Mouse (Mus musculus) intestine, embryonic 16.5 days (tissue): ENCODE results near the gene Filip1l. TPM values are rescaled to one million over a fixed set of nuclear protein-coding genes. Genes with fewer than 3 reads are reported as not detected.
A peak's percentile ranks its signal among the peaks of the same experiment; 100 is the strongest.

ENCODE experiments used
- ATAC-seq: fragments of 200-750 bp; cut with Nextera tagmentation; 2 replicates; pipeline ENCODE4 v1.8.0; 2017; ENCODE audit warnings: moderate TSS enrichment, moderate library complexity
- H3K27ac ChIP-seq: fragments of 300-500 bp; sonication (generic); 2 replicates; pipeline ENCODE4 v1.5.1; 2014; ENCODE audit warnings: mild to moderate bottlenecking, low read length
- H3K27me3 ChIP-seq: fragments of 300-500 bp; sonication (generic); replicated peaks from 2 replicates; pipeline ENCODE4 v1.6.1; 2014; ENCODE audit warnings: low read length, control low read depth, mixed read lengths; ENCODE audit not compliant: control insufficient read depth, insufficient read depth
- H3K36me3 ChIP-seq: fragments of 300-500 bp; sonication (generic); 2 replicates; pipeline ENCODE4 v1.6.1; 2014; ENCODE audit warnings: low read length, control low read depth; ENCODE audit not compliant: control insufficient read depth, insufficient read depth
- H3K4me1 ChIP-seq: fragments of 300-500 bp; sonication (generic); 2 replicates; pipeline ENCODE4 v1.6.1; 2014; ENCODE audit warnings: low read length, control low read depth, mixed read lengths; ENCODE audit not compliant: control insufficient read depth, insufficient read depth
- H3K4me2 ChIP-seq: fragments of 300-500 bp; sonication (generic); 2 replicates; pipeline ENCODE4 v1.6.1; 2014; ENCODE audit warnings: low read depth, low read length, control low read depth
- H3K4me3 ChIP-seq: fragments of 300-500 bp; sonication (generic); 2 replicates; pipeline ENCODE4 v1.5.1; 2014; ENCODE audit warnings: mild to moderate bottlenecking, low read length
- H3K9ac ChIP-seq: fragments of 300-500 bp; sonication (generic); 2 replicates; pipeline ENCODE4 v1.6.1; 2014; ENCODE audit warnings: low read depth, low read length
- H3K9me3 ChIP-seq: fragments of 300-500 bp; sonication (generic); 2 replicates; pipeline ENCODE4 v1.6.1; 2016; ENCODE audit warnings: low read length, control low read depth; ENCODE audit not compliant: control insufficient read depth
- WGBS: fragments of 180-500 bp; shearing (Covaris S2); extraction: QIAGEN DNeasy Blood & Tissue Kit; methylation state at CpG from one replicate; pipeline ENCODE4 v1.1.7; 2014; 5-methylcytosine and 5-hydroxymethylcytosine counted together
- polyA plus RNA-seq: library from polyadenylated mRNA; unstranded; fragments of >200 nt; fragmentation: Nextera tagmentation; extraction: Ambion mirVana; gene quantifications from 2 replicates; pipeline ENCODE4 v1.2.1, GENCODE M21; 2015

Filip1l gene
- polyA plus RNA-seq, 1 experiment from 2014 or later: 30.4 TPM

- Histone ChIP-seq H3K36me3 (no peaks in the 10 kb centered on the region), H3K4me1 (peaks cover 19% of the 10 kb centered on the region), H3K4me3 (no peak overlapping the region), H3K9me3 (no peaks in the 10 kb centered on the region), H3K27me3 (no peaks in the 10 kb centered on the region), H3K4me2 (no peak overlapping the region), H3K27ac (peak overlapping the region; percentile 63), H3K9ac (no peak overlapping the region)
- 24% methylated on average over 8 of the region's 8 CpGs for WGBS
- peak; percentile 35; the same call in 1 of the 2 replicates for ATAC-seq
Observed at GRCm38 (mm10) chr16:57420773-57421556, 68.1 kb downstream of the Filip1l start.

- Histone ChIP-seq H3K27ac (peak overlapping the region; percentile 38), H3K4me1 (peaks cover 23% of the 10 kb centered on the region), H3K4me2 (no peak overlapping the region), H3K9me3 (no peaks in the 10 kb centered on the region), H3K9ac (no peak overlapping the region), H3K36me3 (no peaks in the 10 kb centered on the region), H3K4me3 (no peak overlapping the region), H3K27me3 (no peaks in the 10 kb centered on the region)
- ATAC-seq: peak; percentile 39; the same call in 1 of the 2 replicates
- WGBS: 53% methylated on average over 7 of the region's 7 CpGs
Observed at GRCm38 (mm10) chr16:57421680-57422417, 69.0 kb downstream of the Filip1l start.

GRCm38 (mm10) chr16:57423001-57423800 is 70.3 kb downstream of the Filip1l start:
- Histone ChIP-seq H3K4me2 (no peak overlapping the region), H3K27me3 (no peaks in the 10 kb centered on the region), H3K9ac (no peak overlapping the region), H3K36me3 (no peaks in the 10 kb centered on the region), H3K9me3 (no peaks in the 10 kb centered on the region), H3K4me3 (no peak overlapping the region), H3K27ac (no peak overlapping the region), H3K4me1 (peaks cover 34% of the 10 kb centered on the region)
- ATAC-seq: no peak
- WGBS: 63% methylated on average over 6 of the region's 6 CpGs

- Histone ChIP-seq H3K4me1 (peaks cover 27% of the 10 kb centered on the region), H3K36me3 (no peaks in the 10 kb centered on the region), H3K4me2 (no peak overlapping the region), H3K9ac (no peak overlapping the region), H3K27ac (no peak overlapping the region; the same call in 1 of the 2 replicates), H3K9me3 (no peaks in the 10 kb centered on the region), H3K4me3 (no peak overlapping the region), H3K27me3 (no peaks in the 10 kb centered on the region)
- WGBS: 51% methylated on average over 10 of the region's 10 CpGs
- no peak for ATAC-seq
Observed at GRCm38 (mm10) chr16:57426680-57427079, 73.8 kb downstream of the Filip1l start.

- peaks cover 20% of the 10 kb centered on the region for H3K4me1 ChIP-seq
- H3K4me2 ChIP-seq: no peak overlapping the region
- H3K27ac ChIP-seq: peak overlapping the region; percentile 33
- H3K9me3 ChIP-seq: no peaks in the 10 kb centered on the region
- peak; percentile 63 for ATAC-seq
- WGBS: 60% methylated on average over 7 of the region's 7 CpGs
- H3K36me3 ChIP-seq: no peaks in the 10 kb centered on the region
- no peak overlapping the region for H3K9ac ChIP-seq
- no peaks in the 10 kb centered on the region for H3K27me3 ChIP-seq
- H3K4me3 ChIP-seq: no peak overlapping the region
Observed at GRCm38 (mm10) chr16:57427516-57428285, 74.8 kb downstream of the Filip1l start.

- 68% methylated on average over 5 of the region's 5 CpGs for WGBS
- H3K4me3 ChIP-seq: no peak overlapping the region
- ATAC-seq: no peak
Observed at GRCm38 (mm10) chr16:57428977-57429376, 76.1 kb downstream of the Filip1l start.

GRCm38 (mm10) chr16:57431294-57431693 is 78.4 kb downstream of the Filip1l start:
- ATAC-seq: no peak
- WGBS: 91% methylated on average over 3 of the region's 3 CpGs

More at GRCm38 (mm10) chr16:57428977-57429376, 76.1 kb downstream of the Filip1l start:
- Histone ChIP-seq H3K4me2 (no peak overlapping the region), H3K27me3 (no peaks in the 10 kb centered on the region), H3K9ac (no peak overlapping the region), H3K27ac (no peak overlapping the region), H3K36me3 (no peaks in the 10 kb centered on the region), H3K4me1 (peaks cover 15% of the 10 kb centered on the region), H3K9me3 (no peaks in the 10 kb centered on the region)

GRCm38 (mm10) chr16:57433173-57433572 is 80.3 kb downstream of the Filip1l start:
- ATAC-seq: peak; percentile 57; the same call in 1 of the 2 replicates
- WGBS: 59% methylated on average over 4 of the region's 4 CpGs
- H3K4me1 ChIP-seq: no peaks in the 10 kb centered on the region
- no peak overlapping the region for H3K4me2 ChIP-seq
- no peak overlapping the region for H3K9ac ChIP-seq
- no peak overlapping the region for H3K4me3 ChIP-seq
- H3K36me3 ChIP-seq: no peaks in the 10 kb centered on the region
- no peak overlapping the region for H3K27ac ChIP-seq
- no peaks in the 10 kb centered on the region for H3K9me3 ChIP-seq
- no peaks in the 10 kb centered on the region for H3K27me3 ChIP-seq

More at GRCm38 (mm10) chr16:57431294-57431693, 78.4 kb downstream of the Filip1l start:
- H3K36me3 ChIP-seq: no peaks in the 10 kb centered on the region
- H3K4me1 ChIP-seq: peaks cover 15% of the 10 kb centered on the region
- H3K9ac ChIP-seq: no peak overlapping the region
- no peaks in the 10 kb centered on the region for H3K9me3 ChIP-seq
- no peaks in the 10 kb centered on the region for H3K27me3 ChIP-seq
- H3K4me2 ChIP-seq: no peak overlapping the region
- H3K27ac ChIP-seq: no peak overlapping the region
- no peak overlapping the region for H3K4me3 ChIP-seq
